Mouse (Mus musculus) yolk sac, embryonic 10.5 days (tissue): ENCODE measurements around the gene Pde3a.

Experiments used
- DNase-seq: peaks from one replicate; pipeline ENCODE4 v3.0.0-alpha.2; 2017; ENCODE audit warnings: low spot score

The Pde3a gene

DNA sequence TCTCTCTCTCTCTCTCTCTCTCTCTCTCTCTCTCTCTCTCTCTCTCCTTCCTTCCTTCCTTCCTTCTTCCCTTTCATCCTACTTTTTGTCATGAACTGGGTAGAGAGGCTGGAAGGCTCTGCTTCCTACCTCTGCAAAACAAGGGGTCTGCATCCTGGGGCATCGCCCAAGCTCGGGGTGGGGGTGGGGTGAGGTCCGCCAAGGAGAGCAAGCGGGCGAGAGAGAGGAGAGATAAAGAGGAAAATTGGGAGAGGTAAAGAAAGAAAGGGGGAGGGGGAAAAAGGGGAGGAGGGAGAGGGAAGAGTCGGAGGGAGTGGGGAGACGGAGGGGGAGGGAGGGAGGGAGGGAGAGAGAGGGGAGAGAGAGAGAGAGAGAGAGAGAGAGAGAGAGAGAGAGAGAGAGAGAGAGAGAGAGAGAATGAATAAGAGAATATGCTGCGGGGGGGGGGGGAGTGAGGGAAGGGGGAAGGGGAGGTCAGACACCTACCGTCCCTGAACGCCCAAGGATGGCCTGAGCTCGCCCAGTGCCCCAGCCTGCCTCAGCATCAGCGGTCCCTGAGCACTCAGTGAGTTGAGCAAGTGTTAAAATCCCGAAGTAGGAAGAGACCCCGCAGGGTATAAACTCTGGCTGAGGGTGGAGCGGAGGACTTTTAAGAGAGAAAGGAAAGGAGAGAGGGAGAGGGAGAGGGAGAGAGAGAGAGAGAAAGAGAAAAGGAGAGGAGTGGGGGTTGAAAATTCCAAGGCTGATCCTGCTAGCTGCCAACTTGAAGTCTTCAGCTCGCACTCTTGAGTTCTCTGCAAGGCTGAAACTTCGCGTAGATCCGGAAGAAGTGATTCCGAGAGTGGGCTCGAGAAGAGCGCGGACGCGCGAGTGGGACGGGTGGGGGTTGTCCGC lies at the start of gene Pde3a:
Gene Pde3a, plus strand, starts transcription at position 579 of the 894 bp plus-strand sequence.
- DNase-seq, result no peak

DNA sequence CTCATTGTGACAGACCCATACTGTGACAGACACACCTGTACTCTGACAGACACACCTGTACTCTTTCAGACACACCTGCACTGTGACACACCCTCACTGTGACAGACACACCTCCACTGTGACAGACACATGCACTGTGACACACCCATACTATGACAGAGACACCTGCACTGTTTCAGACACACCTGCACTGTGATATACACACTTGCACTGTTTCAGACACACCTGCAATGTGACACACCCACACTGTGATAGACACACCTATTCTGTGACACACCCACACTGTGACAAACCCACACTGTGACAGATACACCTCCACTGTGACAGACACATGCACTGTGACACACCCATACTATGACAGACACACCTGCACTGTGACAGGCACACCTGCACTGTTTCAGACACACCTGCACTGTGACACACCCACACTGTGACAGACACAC lies 48.9 kb upstream of the Pde3a start:
- no peak for DNase-seq

DNA sequence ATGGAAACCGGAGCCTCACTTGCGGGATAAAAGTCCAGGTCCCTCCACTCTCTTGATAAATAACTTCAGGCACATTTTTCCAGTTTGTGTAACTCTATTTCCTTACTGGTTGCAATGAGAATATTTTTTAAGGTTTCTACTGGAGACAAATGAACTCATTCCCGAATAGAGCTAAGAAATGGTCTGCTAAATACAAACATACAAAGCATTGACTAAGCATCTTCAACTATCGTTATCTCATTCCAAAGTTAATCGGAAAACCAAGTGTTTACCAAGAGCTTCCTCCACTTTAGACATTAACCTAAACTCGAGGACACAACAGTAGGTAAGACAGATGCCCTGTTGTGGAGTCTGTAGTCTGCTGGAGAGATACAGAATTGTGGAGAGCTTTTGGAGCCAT lies 41.5 kb upstream of the Pde3a start:
- DNase-seq, result peak; percentile 57

DNA sequence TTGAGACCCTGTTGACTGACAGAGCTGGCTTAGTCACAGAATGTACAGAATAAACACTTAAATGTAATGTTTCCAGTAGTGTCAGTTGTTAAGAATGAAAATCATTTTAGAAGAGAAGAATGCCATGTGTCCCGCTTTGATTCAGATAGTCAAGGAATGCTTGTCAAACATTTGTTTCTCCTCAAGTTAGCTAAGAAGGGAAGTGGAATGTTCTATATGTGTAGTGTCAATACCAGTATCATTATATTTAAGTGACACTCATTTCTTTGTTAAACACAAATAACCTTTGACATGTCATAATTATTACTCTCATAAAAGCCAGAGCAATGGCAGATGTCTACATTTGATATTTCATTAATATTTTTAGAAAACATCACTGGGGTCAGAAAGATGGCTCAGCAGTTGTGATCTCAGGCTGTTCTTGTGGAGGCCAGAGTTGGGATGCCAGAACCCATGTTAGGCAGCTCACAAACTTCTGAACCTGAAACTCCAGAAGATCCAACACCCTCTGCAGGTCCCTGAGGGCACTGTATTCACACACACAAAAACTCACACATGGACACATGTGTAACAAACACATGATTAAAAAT lies 40.7 kb upstream of the Pde3a start:
- DNase-seq, result no peak

DNA sequence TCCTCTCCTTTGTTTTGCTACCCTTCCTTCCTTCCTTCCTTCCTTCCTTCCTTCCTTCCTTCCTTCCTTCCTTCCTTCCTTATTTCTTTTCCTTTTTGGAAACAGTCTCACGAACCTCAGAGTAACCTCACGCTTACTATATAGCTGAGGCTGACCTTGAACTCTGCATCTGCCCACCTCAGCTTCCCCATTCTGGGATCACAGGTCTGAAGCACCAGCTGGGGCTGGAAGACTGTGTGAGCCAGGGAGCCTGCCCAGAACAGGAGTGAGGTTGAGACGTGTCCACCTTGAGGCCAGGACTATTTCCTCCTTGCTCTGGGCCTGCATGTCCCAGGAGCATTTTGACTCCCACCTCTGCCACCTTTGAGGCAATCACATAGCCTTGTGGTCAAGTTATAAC lies 39.0 kb upstream of the Pde3a start:
- no peak for DNase-seq

DNA sequence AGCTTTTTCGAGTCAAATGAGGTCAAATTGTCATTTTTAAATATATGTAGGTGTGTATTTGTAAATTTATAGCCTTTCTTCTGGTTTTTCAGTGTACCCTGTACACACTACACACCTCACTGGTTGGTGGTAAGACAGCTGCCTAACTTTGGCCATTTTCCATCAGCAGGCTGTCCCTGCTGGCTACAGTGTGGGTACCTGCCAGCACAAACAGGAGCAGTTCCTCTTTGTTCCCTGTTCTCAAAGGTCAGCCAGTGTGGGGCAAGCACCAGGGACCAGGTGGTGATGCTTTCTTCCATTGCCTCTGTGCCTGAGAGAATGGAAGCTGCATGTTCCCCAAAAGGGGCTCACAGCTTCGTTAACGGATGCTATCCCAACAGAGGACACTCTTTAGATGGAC lies 28.0 kb upstream of the Pde3a start:
- no peak for DNase-seq

DNA sequence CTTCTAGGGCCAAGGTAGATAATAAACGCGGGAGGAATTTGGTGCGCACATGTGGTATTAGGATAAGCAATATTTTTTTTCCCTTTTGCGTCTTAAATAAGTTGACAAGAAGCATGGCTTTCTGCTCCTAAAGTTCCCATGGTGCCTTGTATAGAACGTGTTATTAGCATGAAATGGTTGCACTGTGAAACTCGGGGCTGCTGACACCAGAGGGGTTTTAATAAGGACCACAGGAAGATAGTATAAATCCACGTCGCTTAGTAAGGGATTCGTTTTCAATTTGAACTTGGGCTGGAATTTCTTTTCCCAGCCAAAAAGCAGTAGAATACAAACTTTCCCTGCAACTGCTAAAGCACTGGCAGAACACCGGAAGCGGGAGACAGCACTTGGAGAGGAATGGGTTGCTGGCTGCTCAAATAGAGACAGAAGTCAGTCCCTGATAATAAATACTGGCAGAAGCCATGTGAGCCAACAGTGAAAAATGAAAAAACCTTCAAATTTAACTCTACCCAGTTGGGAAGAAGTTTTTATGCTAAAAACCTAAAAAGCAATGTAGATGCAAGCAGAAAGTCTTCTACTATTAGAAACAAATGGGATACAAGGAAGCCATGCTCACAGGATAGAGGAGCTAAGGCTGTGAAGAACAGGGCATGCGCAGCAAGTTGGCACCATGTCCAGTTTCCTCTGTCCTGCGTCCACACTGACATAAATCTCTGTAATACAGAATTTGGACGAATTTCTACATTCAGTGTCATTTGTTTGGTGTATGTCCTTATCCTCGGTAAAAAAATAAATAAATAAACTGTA lies 22.0 kb upstream of the Pde3a start:
- no peak for DNase-seq

DNA sequence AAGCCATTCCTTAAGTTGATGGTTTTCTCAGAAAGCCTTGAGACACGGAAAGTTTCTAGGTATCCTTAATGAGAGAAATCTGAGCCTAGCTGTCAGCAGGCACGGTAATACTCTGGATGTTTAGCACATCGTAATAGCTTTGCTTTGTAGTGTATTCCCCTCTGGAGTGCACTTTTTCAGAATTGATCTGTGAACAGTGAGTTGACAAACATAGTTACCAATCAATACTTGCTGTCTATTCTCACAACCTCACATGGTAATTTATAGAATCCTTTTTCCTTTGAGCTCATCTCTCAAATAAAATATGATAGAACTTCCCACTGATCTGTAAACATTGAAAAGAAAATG lies 21.4 kb upstream of the Pde3a start:
- no peak for DNase-seq

DNA sequence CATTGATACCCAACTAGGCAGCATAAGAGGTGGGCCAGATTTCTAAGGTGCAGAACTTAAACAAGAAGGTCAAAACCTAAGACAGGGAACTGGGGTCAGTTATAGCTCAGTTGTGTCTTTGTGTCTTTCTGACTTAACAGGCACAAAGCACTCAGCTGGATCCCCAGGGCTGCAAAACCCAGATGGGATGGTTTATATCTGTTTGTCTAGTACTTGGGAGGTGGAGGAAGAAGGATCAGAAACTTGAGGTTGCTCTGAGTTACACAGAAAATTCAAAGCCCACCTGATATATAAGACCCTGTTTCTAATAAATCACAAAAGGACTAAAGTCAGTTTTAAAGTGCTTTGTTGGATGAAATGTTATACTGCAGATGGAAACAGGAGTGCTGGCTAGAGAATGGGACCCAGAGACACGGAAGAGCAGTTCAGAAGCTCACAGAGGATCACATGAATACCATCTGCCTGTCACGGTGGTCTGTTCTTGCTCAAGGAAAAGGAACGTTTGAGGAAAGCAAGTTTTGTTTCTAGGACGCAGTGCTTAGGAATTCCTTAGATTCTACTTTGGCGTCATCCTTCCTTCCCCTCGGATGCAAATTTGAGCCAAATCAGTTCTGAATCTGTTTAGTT lies 16.2 kb upstream of the Pde3a start:
- no peak for DNase-seq

DNA sequence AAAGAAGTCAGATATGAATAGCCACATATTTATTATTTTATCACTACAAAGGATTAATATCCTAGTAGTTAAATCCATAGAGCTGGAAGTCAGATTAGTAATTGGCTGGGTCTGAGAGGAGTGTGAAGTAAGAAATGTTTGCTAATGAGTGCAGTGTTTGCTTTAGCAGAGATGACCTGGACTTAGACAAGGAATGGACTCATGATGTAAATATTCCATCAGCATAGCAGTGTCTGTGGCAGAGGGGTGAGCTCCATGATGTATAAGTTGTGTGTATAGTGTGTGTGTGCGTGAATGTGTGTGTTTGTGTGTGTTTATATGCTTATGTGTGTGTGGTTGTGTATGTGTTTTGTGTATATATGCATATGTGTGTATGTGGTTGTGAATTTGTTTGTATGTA lies 7.3 kb upstream of the Pde3a start:
- DNase-seq, result no peak

DNA sequence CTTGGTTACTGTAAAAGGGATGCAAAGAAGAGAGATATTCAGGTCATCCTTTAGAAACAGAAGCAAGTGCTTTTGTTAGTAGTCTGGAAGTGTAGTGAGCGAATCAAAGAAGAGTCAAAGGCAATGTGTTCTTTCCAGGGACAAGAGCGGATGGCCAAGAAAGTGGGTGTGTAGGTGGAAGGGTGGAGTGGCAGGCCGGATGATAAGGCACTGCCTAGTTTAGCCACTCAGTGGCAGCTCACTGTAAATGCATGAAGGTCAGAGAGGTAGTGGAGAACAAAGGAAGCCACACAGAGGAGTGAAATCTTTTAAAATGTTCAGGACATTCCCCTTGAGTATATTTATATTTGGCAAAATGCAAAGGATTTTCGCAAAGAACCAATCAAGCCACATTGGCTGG lies 4.0 kb upstream of the Pde3a start:
- no peak for DNase-seq

DNA sequence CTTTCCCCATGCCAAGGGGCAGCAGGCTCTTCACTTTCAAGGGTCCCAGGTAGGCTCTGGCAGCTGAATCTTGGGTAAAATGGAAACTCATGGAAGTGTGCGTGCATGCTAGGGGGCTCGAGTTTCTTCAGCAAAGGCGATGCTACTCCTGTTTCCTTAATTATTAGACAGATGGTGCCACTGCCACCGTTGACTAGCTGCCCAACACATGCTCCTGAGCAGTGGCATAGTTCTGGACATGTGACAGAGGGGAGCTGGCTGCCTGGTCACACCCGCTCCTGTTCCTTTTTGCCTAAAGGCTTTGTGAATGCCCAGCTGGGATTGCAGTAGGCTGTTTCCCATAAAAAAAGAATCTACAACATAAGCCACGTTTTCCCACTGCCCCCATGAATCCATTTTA lies 2.7 kb upstream of the Pde3a start:
- DNase-seq, result no peak

DNA sequence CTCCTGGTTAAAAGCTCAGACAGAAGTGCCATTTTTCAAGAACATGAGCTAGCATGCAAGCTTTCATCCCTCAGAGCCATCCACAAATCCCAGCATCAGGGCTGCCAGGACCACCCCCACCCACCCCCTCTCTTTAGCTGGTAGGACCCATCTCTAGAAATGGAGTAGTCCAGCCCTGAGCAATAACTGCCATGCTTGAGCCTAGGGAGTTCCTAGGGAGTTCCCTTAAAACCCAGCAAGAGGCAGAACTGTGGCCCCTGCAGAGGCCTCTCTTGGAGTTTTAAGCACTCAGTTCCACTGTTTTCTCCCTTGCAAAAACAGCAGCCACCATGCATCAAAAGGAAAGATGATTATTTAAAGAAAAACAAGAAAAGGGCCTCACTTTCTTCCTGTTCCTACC lies 988 bp upstream of the Pde3a start:
- DNase-seq, result no peak

DNA sequence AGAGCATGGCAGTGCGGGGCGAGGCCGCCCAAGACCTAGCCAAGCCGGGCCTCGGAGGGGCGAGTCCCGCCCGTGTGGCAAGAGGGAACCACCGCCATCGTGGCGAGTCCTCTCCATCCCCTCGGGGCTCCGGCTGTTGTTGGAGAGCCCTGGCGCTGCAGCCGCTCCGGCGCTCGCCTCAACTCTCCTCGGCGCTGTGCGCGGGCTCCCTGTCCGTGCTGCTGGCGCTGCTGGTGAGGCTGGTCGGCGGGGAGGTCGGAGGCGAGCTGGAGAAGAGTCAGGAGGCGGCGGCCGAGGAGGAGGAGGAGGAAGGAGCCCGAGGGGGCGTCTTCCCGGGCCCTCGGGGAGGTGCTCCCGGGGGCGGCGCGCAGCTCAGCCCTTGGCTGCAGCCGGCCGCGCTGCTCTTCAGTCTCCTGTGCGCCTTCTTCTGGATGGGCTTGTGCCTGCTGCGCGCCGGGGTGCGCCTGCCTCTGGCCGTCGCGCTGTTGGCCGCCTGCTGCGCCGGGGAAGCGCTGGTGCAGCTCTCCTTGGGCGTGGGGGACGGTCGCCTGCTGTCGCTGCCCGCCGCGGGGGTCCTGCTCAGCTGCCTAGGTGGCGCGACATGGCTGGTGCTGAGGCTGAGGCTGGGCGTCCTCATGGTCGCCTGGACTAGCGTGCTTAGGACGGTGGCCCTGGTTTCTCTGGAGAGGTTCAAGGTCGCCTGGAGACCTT lies 671 bp downstream of the Pde3a start:
- DNase-seq, result peak; percentile 83

DNA sequence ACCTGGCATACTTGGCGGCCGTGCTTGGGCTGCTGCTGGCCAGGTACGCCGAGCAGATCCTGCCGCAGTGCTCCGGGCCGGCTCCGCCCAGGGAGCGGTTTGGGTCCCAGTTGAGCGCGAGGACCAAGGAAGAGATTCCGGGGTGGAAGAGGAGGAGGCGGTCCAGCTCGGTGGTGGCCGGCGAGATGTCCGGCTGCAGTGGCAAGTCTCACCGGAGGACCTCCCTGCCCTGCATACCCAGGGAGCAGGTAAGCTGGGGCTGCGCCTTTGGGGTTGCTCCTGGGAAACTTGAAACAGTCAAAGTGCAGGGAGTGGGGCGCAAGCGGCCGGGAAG lies 1.2 kb downstream of the Pde3a start:
- no peak for DNase-seq

DNA sequence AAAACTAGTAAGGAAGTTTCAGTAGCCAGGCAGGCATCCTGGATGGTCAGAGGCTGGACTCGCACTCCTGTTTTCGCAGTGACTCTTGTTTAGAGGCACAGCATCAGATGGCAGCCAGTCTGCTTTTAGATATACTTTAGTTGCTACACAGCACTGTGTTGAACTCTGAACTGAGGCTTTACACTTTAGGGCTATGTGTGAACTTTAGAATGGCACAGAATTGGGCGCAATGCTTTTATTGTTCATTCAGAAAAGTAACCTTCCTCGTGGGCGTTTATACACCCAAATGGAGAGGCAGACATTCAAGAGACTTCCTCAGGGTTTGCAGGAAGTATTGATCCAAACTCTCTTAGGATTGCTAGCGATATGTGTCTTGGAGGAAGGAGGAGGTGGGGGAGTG lies 1.9 kb downstream of the Pde3a start:
- no peak for DNase-seq

DNA sequence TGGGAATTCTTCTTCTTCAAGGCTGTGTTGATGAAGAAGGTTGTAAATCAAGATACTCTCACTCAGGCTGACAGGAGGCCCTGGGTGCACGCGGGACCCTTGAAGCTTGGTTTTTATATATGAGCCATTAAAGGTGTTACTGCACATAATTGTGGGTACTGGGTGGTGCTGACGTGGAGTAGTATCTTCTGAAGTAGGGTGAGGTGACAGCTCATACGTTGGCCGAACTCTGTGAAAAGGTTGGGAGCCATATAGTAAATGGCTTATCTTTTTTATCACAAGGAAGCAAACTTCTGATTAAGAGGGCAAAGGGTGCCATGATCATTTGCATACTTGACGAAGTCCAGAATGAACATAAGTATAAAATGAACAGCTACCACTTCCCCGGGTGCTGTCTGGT lies 3.5 kb downstream of the Pde3a start:
- DNase-seq, result no peak

DNA sequence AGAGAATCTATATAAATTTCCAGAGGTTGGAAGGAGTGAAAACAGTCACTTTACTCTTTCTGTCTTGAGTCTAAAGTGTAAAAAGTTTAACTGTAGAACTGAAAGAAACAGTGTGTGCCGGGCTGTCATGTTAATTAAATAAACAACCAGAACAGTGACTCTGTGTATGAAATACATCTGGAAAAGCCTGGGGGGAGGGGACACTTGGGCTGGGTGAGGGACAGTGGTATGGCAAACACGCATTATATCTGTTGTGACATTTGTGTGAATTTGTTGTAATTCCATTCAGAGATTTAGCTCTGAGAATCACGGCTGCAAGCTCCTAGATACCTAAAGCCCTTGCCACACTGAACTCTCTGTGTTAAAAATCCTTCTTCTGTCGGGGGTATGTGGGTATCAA lies 5.9 kb downstream of the Pde3a start:
- no peak for DNase-seq

DNA sequence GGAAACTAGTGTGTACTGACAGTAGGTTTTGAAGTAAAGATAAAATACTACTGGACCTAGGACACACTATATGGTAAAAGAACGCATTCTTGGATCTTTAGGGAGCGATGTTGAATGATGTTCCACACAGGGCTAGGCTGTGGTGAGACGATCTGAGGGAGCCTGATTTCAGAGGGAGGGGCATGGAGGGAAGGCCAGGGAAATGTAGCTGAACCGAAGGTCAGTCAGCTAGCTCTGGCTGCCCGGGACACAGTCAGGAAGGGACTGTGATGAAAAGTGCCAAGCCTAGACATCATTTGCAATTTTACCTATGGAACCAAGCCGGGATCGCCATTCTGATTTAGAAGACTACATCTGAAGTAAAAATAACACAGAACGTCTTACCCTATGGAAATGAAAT lies 7.8 kb downstream of the Pde3a start:
- DNase-seq, result no peak

DNA sequence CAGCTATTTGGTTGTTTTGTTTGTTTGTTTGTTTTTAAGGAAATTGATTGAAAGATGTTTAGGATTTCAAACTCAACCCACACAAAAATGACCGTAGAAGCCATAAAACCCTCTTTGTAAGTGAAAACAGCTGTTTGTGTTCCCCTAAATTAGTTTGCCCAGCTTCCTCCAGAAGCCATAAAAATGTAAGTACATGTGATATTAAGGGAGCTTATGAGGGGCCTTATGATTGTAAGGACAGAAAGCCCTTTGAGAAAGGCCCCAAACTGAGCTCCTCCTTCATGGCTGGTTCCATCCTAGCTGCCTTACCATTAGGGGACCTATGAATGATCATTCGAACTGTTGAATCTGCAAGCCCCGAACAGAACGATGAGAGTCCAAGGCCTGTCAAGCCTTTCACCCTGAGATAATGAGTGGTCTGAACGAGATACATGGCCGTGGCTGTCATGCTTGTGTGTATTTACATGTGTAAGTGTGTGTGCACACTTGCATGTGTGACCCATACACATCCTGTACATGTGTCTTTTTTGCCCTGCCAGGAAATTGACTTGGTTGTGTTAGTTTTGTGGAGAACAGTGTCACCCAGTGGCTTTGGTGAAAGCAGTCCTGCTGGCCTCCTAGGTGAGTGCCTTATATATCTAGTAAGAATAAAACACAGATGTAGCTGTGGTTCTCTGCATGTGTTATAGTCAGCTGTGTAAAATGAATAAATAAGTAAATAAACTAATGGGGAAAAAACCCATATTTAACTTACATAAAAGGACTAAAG lies 8.5 kb downstream of the Pde3a start:
- no peak for DNase-seq

DNA sequence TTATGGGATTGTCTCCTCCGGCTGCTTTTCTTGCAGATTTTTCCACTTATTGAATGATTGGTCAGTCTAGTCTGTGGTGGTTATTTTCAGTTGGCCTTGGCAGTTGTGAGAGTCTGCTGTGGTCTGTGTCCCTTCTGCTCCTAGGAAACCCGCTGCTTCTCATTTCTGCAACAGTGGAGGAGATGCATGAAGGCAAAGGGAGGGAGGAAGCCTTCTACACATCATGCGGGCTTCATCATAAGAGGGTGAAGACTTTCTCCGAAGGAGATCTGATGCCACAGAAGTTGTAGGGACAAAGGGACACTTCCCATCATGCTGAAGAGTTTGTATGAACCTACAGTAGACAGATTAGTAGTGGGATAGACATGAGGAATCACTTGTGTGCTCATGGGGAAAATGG lies 16.2 kb downstream of the Pde3a start:
- no peak for DNase-seq
